Mouse (Mus musculus) gastrocnemius, postnatal 10 days (tissue): ENCODE results near the gene Grk2. TPM values are rescaled to one million over a fixed set of nuclear protein-coding genes. Genes with fewer than 3 reads are reported as not detected.

Experiments used
- DNase-seq: peaks from one replicate; pipeline ENCODE4 v3.0.0; 2021; ENCODE audit warnings: mixed read lengths
- long read RNA-seq, 2 experiments: library from polyadenylated mRNA; stranded (forward); transcript quantifications; one replicate each; pipeline ENCODE4 v2.0.0; 2021
- total RNA-seq, 2 experiments: library from RNA; stranded (reverse); gene quantifications; 2 replicates each; pipeline ENCODE4 v1.2.3; 2021

Grk2 gene
- 10 to 100 TPM; 28.1 to 41.2 TPM for total RNA-seq
- long read RNA-seq, experiment 1, transcript Grk2-202 (21 exons, 3,376 nt), result major isoform, 22 of 38 reads
- long read RNA-seq, experiment 1, partial matches to known transcripts, result 9 of 38 reads
- long read RNA-seq, experiment 1, other reads (novel, unspliced or antisense), result 7 of 38 reads
- long read RNA-seq, experiment 2, transcript Grk2-202 (21 exons, 3,376 nt), result major isoform, 25 of 42 reads
- long read RNA-seq, experiment 2, partial matches to known transcripts, result 6 of 42 reads
- long read RNA-seq, experiment 2, other reads (novel, unspliced or antisense), result 11 of 42 reads

DNA sequence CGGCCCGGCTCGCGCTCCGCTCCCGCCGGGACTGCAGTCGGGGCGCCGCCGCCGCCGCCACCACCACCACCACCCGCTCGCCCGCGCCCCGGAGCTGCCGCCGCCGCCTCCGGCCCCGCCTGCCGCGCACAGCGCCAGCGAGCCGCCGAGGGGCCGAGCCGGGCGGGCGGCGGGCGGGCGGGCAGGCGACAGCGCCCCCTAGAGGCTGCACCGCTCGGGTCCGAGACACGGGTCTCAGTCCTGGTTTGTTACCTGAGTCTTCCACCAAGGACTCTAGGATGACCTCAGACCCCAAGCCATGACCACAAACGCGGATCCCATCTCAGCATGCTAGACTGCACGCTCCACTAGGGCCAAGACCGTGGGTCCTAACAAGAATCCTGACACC is at the start of gene Grk2:
Gene Grk2, minus strand, starts transcription at position 33 of the 388 bp plus-strand sequence.
- DNase-seq, result peak; percentile 90

DNA sequence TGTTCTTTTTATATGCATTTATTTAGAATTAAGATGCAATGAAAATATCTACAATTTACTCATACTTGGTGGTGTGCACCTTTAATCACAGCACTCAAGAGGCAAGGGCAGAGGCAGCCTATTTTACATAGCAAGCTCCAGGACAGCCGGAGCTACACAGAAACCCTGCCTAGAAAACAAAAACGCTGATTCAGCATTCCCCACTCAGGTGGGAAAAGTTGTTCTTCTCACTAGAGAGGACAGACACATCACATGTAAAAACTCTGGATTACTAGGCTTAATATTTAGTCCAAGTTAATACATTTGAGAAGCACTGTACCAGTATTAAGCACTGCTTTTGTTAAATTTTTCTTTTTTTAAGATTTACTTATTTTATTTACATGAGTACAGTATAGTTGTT is 43.4 kb upstream of the Grk2 start:
- no peak for DNase-seq

DNA sequence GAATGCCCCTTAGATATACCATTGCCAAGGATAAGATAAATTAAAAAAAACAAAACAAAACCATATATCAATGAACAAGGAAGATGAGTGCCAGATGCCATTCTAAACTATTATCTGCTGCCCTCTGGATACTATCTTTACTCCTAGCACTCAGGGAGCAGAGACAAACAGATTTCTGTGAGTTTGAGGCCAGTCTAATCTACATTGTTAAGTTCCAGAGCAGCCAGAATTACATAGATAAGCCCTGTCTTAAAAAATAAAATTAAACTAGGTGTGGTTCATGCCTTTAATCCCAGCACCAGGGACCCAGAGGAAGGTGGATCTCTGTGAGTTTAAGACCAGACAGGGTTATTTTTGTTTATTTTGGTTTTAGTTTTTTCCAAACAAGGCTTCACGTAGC is 40.5 kb upstream of the Grk2 start:
- DNase-seq, result no peak

DNA sequence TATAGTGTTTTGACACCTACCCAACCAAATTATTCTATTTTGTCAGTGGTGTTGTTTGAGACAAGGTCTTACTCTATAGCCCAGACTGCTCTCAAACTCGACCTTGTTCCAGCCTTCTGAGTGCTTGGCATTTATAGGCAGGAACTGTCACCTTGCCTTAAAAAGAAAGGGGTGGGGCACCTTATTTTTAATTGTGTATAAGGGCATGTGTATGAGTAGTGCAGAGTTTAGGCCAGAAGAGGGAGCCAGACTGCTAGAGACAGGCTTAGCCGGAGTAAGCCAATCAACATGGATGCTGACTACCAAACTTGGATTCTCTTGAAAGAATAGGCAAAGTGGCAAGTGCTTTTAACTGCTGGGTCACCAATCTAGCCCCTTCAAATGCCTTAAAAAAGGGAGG is 32.1 kb upstream of the Grk2 start:
- DNase-seq, result peak; percentile 43

DNA sequence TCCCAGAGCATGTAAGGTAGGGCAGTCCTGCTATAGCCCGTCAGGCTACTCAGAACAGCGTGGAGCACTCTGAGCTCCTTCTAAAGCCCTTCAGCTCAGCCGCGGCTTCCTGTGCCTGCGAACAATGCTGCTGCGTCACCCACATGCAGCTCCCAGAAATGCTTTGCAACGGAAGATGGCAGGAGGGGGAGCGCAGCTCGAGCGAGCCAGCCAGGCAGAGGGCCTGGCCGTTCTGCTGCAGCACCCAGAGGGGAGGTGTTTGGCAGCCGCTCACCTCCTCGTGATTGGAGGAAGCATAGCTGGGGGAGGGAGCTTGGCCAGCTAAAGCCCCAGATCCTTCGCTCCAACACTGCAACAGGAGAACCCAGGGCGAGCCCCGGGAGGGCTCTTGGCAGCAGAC is 27.8 kb upstream of the Grk2 start:
- DNase-seq, result peak; percentile 93

DNA sequence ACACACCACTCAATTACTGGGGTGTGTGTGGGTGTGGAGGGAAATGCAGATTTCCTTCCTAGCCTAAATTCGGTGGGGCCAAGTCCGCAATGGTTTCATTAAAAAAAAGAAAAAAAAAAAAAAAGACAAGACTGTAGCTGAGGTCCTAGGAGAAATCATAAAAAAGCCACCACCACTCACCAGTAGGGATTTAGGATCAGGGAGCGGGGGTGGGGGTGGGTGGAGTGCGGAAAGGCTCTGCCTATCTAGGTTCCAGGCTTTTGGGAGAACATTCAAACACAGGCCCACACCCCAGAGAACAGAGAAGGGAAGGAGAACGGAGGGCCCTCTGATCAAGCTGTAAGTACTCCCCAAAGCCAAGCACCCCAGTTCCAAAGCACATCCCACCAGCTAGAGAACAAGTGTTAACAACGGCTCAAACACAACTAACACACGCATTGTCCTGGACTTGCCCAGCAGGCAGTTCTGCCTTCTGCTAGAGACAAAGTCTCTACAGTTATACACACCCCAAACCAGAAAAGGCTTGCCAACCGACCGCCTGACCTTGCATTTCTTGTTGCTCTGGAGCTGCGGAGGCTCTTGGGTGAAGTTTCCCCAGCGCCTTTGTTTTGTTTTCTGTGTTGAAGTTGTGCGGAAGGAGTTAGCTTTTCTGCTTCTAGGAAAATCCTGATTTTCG is 27.2 kb upstream of the Grk2 start:
- DNase-seq, result no peak

DNA sequence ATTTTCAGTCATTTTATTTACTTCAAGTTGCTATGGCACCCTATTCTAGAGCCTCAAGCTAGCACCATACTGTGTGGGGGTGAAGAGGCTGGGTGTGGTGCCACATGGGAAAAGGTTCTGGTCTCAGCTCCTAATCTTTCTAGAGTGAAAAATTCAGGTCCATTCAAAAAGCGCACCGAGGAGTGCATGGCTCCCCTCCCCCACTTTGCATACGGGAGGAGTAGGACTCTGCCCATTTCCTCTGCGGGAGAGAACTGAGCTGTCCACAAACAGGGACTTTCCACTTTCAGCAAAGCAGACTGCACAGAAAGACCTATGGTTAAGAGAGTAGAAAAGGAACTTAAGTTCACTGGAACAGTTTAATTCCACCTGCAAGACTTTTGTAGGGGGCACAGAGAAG is 26.6 kb upstream of the Grk2 start:
- DNase-seq, result peak; percentile 31

DNA sequence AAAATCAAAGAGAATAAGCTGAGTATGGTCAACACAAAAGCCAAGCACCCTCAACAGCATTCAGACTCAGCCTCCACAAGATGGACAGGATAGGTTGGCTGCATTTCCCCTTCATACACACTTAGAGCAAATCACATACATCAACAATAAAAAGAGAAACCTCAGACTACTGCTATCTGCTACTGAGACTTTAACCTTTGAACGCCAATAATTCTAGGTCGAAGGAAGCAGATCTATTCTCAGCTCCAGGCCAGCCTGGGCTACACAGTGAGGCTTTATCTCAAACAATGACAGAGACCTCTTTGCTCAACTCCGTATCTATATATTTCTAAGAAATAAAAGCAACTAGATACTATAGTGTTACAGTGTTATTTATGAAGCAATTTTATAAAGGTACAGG is 25.3 kb upstream of the Grk2 start:
- DNase-seq, result no peak

DNA sequence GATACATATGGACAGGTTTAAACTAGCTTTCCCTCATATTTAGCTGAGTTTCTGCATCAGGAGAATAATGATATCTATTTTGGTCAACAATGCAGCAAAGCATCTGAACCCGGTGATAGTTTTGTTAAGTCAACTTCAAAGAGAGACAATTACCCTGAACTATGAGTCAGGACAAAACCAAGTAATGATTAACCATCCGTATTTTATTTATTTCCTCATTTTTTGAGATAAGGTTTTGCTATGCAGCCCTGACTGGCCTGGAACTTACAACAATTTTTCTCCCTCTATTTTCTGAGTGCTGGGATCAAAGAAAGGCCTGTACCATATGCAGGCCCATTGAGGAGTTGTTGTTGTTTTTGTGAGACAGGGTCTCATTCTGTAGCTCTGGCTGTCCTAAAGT is 24.6 kb upstream of the Grk2 start:
- DNase-seq, result no peak

DNA sequence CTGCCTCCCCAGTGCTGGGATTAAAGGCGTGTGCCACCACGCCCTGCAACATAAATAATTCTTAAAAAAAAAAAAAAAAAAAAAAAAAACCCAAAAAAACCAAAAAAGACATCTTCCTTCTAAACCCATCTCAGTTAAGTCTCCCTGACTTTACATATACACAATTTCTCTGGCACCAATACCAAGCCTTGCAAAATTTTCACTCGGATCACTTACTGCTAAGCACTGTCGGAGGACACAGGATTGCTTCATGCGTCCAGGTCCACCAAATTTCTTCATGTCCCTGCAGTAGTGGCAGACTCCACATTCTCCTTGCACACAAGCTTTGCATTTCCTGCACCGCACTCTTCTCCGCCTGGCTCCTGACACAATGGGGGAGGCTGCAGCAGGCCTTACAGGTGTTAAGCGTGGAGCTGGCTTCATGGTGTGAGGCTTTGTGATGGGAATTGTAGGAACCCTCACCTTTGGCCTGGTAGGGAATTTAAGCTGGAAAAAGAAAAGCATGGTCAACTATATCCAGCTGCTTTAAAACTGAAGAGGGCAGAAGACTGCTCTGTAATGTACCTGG is 22.8 kb upstream of the Grk2 start:
- no peak for DNase-seq

DNA sequence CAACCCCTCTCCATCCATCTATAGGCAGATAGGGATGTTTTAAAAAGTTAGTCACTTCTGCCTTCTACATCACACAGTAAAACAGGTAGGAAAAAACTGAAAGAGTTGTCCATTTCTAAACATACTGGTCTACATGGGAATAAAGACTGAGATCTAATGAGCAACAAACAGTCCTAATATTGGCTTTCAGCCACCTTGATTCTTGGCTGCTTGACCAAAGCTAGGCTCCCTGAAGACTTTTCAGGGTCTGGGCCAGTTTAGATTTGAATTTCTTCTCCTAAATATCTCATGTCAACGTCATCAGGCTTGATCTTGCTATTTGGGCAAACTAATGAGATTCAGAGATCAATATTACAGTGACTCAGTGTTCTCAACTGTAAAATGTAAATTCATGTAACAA is 20.9 kb upstream of the Grk2 start:
- no peak for DNase-seq

DNA sequence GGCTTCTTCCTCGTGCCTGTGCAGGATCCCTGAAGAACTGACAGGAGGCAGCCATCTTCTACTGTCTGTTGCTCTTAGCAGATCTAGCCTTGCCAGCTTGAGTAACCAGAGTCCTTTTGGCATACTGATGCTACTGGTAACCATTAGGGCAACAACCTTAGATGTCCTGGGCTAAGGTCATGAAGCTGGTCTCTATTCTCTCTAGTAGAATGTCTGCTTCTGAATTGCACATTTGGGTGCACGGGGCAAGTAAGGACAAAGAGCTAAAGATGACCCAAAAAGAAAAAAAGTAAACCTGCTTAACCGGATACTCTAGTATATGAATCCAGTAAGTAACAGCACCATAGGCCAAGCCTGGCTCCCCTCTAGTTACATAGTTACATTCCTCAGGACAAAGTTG is 20.1 kb upstream of the Grk2 start:
- no peak for DNase-seq

DNA sequence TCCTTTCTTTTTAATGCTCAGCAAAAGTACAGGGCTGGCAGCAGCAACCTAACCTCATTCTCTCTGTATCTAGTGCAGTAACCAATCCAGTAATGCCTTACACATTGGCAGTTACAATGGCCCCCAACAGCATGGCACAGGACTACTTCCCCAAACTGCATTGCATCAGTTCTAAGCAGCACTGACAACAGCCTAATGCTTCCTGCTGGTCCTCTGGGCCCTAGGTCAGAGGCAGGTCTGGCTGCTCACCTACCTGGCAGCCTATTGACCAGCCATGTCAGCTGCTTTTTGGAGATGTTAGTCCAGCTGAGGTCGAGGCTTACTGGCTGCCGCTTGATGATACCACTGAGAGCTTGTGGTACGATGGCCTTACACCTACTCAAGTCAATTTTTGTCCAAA is 16.1 kb upstream of the Grk2 start:
- DNase-seq, result no peak

DNA sequence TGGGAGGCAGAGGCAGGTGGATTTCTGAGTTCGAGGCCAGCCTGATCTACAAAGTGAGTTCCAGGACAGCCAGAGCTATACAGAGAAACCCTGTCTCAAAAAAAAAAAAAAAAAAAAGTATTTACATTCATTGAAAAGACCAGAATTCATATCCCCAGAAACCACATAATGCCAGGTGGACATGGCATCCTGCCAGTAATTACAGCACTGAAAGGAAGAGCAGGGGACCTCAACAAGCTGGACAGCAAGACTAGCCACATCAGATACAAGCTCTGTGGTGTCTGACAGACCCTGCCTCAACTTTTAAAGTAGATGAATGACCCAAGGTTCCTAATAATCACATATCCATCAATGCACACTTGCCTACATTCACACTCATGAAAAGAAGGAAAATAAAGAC is 15.6 kb upstream of the Grk2 start:
- no peak for DNase-seq

DNA sequence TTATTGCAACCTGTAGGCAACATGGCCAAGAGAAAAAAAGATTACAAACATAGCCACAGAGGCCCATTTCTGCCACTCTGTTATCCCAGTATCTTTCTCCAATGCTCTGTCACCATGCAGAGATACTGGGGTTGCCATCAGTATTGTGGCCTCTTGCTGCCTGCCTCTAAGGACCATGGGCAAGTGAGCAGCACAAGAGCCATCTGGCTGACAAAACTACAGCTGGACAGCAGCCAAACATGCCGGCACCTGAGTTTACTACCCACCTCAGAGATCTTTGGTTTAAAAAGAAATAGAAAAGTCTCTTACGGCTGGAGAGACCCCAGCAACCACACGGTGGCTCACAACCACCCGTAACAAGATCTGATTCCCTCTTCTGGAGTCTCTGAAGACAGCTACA is 13.2 kb upstream of the Grk2 start:
- DNase-seq, result no peak

DNA sequence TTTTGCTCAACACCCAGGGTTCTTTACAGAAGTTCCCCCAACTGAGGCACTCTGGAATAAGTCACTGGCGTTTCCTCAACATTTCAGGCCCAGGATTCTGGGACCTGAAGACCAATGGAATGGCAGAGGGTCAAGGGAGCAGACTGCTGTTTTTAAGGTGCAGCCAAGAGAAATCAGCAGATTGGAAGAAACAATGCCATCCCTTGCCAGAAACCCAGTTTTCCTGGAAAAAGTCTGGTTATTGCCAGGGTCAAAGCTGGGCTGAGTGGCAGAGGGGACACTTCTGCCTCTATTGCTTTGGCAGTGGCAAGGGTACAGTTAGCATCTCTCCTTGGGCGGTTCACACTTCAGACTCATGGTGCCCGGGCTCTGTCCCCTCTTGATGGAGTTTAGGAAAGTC is 11.2 kb upstream of the Grk2 start:
- no peak for DNase-seq

DNA sequence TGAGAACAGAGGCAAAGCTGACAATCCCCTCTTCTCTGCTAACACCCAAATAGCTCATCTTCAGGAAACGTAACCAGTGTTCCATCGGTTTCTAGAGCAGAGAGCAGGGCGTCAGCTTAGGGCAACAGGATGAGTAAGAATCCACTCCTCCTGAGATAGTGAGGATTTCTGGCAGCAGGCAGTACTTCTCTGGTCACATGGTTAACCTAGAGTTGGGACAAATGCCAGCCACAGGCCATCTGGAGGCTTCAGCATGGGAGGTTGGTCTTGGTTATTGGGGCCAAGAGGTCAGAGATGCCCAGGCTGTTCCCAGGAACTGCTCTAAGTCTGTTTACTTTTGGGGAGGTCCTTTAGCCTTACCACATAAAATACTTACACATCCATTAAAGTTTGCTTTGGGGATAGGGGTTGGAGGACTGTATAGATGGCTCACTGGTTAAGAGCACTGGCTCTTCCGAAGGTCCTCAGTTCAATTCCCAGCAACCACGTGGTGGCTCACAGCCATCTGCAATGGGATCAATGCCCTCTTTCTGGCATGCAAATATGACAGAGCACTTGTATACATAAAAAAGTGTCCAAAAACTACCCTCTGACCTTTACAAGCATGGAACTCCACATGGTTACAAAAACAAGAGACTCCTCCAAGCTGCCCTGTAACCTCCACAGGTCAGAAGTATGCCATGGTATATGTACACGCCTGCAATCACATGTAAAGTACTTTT is 9.4 kb upstream of the Grk2 start:
- no peak for DNase-seq

DNA sequence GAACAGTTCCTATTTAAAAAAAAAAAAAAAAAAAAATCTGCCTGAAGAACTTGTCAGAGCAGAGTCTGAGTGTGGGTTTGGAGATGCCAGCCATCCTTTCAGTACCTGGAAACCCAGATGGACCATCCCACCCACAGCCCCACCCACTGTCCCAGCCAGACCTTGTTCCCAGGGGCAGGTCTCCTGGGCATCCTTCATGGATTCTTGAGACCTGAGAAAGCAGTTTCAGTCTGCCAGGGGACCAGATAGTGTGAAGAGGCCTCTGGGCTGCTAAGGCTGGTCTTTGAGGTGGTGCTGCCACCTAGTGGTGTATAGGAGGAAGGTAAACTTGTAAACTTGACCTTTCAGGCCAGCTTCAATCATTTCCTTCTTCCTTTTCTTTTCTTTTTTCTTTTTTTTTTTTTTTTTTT is 3.8 kb upstream of the Grk2 start:
- DNase-seq, result peak; percentile 44

DNA sequence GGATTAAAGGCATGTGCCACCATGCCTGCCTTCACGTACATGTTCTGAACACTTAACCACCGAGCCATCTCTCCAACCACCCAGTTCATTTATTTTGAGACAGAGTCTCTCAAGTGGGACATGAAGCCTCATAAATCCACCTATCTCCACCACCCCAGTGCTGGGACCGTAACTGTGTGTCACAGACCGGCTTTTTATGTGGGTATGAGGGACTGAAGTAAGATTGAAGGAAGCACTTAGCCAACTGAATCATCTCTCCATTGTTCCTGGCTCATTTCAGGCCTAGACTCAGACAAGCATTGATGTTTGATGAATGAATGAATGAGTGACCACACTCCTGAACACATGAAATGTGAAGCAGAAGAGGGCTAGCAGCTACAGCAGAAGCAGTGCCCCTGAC is 3.3 kb upstream of the Grk2 start:
- DNase-seq, result no peak

DNA sequence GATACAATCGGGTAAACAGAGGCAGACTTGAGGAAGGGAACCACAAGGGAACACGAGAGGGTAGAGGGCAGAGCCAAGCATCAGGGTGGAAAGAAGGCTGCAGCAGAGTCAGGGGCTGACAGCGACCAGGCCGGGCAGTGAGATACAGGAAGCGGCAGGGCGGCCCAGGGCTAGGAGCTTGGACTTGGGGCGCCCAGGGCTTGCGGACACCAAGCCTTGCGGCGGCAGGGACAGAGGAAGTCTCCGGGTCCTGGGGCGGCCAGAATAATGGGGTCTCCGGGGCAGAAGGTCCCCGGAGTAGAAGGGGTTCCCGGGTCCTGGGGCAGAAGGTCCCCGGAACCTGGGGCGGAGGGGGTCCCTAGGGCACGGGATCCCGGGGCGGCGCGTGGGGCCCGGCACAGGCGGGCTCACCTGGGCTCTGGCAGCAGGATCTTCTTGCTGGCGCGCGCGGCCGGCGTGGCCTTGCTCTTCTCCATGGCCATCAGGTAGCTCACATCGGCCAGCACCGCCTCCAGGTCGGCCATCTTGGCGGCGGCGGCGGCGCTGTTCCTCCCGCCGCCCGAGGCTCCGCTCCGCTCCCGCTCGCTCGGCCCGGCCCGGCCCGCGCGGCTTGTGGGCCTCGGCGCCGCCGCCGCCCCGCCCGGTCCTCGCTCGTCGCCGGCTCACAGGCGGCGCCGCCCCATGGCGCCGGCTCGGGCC is 382 bp downstream of the Grk2 start:
- peak; percentile 55 for DNase-seq

DNA sequence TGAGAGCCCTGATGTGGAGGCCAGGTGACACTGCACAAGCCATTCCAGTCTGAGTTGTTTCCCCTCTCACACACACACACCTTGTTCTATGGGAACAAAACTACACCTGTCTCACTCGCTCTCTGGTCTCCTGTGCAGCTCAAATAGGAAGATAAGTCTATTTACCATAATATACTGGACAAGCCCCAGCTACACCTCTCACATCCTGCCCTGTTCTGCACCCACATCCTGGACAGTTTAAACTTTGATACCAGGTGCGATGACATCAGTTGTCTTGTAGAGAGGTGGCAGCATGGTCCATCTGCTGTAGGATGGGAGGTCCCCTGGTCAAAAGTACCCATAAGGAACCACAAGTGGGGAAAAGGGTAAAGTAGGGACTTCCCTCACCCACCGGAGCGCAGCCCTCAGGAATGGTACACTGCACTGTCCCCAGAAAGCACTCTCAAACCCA is 1.1 kb downstream of the Grk2 start:
- no peak for DNase-seq

DNA sequence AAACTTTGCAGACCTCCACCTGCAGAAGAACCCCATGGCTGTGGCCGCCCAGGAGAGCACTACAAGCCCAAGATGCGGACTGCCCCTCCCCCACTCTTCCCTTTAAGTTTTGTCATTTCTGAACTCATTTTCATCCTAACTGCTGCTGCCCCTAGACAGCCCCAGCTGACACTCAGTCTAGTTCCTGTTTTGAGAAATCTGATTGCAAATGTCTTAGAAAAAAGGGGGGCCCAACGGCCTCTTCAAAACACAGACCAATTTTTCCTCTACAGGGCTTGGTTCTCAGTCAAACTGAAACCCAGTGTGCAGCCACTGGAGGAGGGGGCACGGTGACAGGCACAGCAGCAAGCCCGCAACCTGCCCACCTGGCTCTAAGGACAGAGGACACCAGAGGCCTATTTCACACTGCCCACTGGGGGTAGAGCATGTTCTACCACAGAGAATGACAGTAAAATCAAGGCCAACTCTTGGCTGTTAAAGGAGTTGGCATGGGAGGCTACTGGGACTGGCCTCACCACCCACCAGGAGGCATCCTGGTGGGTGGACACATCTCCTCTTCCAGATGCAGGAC is 1.7 kb downstream of the Grk2 start:
- DNase-seq, result no peak
